Comparison of ENCODE assay signal across 15 mouse cellular contexts in the genomic region with DNA sequence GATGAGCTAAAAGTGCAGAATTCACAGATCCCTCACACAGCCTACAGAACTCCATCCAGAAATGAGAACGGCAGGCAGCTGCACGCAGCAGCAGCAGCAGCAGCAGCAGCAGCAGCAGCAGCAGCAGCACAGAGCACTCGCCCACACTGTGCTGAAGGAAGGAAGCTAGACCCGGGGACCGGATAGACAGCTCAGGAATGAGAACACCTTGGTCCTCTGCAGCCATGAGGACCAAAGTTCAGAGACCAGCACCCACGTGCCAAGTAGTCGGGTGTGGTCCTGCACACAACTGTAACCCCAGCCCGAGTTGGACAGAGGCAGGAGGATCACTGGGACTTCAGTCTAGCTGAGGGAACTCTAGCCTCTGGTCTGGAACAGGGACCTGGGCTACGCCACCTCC. TPM values are rescaled to one million over a fixed set of nuclear protein-coding genes. Genes with fewer than 3 reads are reported as not detected.
"Had no signal": no experiment of that assay in that cellular context is flagged by ENCODE, and none has a peak within 500 bp of the region (broad histone marks: within the 10 kb centered on the region; RNA-seq: fewer than 3 reads in every experiment).

No protein-coding gene starts in this region.

- H3K27ac ChIP-seq: liver, embryonic 14.5 days; midbrain, embryonic 10.5 days; neural tube, embryonic 12.5 days had no signal

- DNase-seq: kidney, adult 9 months; kidney, postnatal 36 days; liver; lung, embryonic 14.5 days; lung, postnatal 10 days; lung, postnatal 4 days; midbrain, embryonic 14.5 days; right cerebral cortex, postnatal 4 days; thymus, adult 18-20 months; thymus, postnatal 14 days had no signal

- H3K27me3 ChIP-seq: neural tube, embryonic 12.5 days had no signal

- H3K4me2 ChIP-seq: lung, embryonic 14.5 days; neural tube, embryonic 12.5 days had no signal

- H3K9me3 ChIP-seq: midbrain, embryonic 10.5 days; neural tube, embryonic 12.5 days had no signal

- H3K9ac ChIP-seq: liver, embryonic 14.5 days; lung, embryonic 14.5 days; neural tube, embryonic 12.5 days had no signal

- H3K4me3 ChIP-seq: layer of hippocampus, adult 2 months; midbrain, embryonic 10.5 days; neural tube, embryonic 12.5 days had no signal

RNA-seq across cellular contexts. Expression of gene Smad6, which starts 22.7 kb away (rescaled TPM):
- total RNA-seq: neutrophil, adult 5-6 weeks had no signal
